Mouse (Mus musculus) liver, embryonic 14 days (tissue): ENCODE measurements around the gene Zfyve16. TPM values are rescaled to one million over a fixed set of nuclear protein-coding genes. Genes with fewer than 3 reads are reported as not detected.

Experiments
- polyA plus RNA-seq: library from polyadenylated mRNA; depleted of rRNA; stranded (reverse); fragments of >200 nt; gene quantifications from 2 replicates; pipeline ENCODE4 v1.2.3, GENCODE M21; 2012; rRNA removed

Gene Zfyve16
- 1.4 TPM in 2 replicates for polyA plus RNA-seq

DNA sequence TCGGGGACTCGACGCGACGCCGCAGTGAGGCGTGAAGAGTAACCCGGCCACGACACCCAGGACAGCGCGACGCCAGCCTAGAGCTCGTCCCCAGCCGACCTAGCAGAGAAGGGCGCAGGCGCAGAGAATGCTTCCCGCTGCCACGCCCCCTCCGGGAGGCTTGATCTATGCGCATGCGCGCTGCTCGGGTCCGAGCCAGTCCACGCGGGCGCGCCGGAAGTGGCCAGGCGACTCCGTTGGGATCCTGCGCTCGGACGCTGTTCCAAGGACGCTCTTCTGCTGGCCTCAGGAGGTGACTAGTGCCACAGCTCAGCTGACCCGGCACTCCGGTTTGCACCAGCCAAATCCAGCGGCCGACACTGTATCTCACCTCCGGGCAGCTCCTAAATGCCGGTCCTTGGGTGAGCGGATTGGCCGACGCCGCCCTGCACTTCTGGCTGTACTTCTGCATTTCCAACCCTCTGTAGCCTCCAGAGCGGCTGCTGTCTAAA is at the start of gene Zfyve16:
Gene Zfyve16, minus strand, starts transcription at position 148 of the 491 bp plus-strand sequence.

DNA sequence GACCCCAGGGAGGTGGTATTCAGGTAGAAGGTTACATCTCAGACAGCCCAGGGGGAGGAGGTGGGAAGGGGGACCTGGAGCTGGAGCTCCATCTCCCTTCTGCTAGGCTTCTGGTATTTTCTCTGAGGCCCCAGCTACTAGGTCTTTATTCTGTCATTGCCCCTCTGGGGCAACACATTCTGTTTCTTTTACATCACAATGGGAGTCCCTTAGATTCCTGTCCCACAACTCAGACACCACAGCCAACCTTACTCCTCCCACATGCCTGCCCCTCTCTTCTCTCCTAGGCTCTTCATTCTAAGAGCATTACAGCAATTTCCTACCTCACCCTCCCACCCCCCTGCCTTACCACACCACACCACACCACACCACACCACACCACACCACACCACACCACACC is 45.4 kb upstream of the Zfyve16 start, which contains the start of gene Spz1:
Gene Spz1, minus strand, starts transcription at position 101 of the 400 bp plus-strand sequence.

DNA sequence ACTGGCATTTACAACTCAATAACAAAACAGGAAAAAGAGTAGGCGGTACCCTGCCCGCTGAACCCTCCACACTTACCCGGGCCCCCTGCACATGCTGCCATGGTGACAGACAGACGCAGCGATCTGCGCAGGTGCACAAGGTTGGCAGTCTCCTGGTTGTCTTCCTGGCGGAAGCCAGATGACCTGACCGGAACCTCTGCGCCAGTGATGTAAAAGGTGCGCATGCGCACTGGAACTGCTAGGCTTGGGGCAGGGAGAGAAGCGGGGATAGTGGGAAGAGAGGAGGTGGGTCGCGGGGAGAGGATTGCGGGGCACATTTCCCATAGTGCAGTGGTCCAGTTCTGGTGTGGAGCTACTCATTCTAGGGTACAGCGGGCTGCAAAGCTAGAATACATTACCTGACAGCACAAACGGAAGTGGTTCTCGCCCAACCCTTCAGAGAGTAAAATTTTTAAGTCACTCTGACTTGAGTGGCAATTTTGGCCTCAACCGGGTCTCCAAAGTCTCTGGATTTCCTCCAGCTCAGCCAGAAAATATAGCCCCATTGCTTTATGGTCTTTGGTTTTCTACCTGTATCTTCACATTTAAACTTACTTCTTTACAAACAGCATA is 46.7 kb downstream of the Zfyve16 start, which contains the start of gene Fam151b:
Gene Fam151b, minus strand, starts transcription at position 164 of the 612 bp plus-strand sequence.

Other genes starting within 250 kb of the Zfyve16 start
- gene Gm20379, start 224.9 kb downstream of the Zfyve16 start, polyA plus RNA-seq, result not detected in 2 replicates
- gene Dhfr, start 176.1 kb downstream of the Zfyve16 start, polyA plus RNA-seq, result 12.6 and 14.4 TPM in 2 replicates
- gene Msh3, start 175.9 kb downstream of the Zfyve16 start, polyA plus RNA-seq, result 11.2 and 12.0 TPM in 2 replicates
- not detected in 2 replicates for gene Ankrd34b, start 105.0 kb downstream of the Zfyve16 start, polyA plus RNA-seq
- 1.5 and 1.6 TPM in 2 replicates for gene Fam151b, start 46.9 kb downstream of the Zfyve16 start, polyA plus RNA-seq
- not detected in 2 replicates for gene Spz1, start 45.3 kb upstream of the Zfyve16 start, polyA plus RNA-seq
- 17.3 and 20.3 TPM in 2 replicates for gene Serinc5, start 80.2 kb upstream of the Zfyve16 start, polyA plus RNA-seq